Mouse (Mus musculus): ENCODE results near the gene Cd79a. TPM values are rescaled to one million over a fixed set of nuclear protein-coding genes. Genes with fewer than 3 reads are reported as not detected.

Gene Cd79a
- total and polyA plus RNA-seq, 3 experiments, result 51.8 to 422 (median 75.2) TPM

GRCm38 (mm10) chr7:24890281-24891216 is 6.6 kb upstream of the Cd79a start (continued):
- TF ChIP-seq MXI1 (IDR thresholded peaks at IDR 0.05; ENCODE audit: low read depth, low read length), result peak; percentile 68; the same call in 1 of the 2 replicates
- TF ChIP-seq NELFE (IDR thresholded peaks at IDR 0.05; ENCODE audit: low read depth, low read length), result peak; percentile 77

- Histone ChIP-seq H3K36me3 (replicated peaks in 1 of 2; ENCODE audit: control insufficient read depth in 1 of 2, insufficient read depth in 1 of 2, low read length in 1 of 2) (peaks cover 40 to 47% of the 10 kb centered on the region in 2 experiments), H3K4me2 (ENCODE audit: insufficient read depth, low read depth, poor library complexity, severe bottlenecking) (0 out of 2 replicates have a peak overlapping the region, but pooled peaks have one; percentile 7), H3K4me3 (replicated peaks in 1 of 3; ENCODE audit: low read depth in 2 of 3, low read length in 2 of 3, poor library complexity in 1 of 3) (no peak overlapping the region), H3K79me2 (replicated peaks; ENCODE audit: control insufficient read depth, extremely low read depth, insufficient read depth, poor library complexity, severe bottlenecking) (peaks cover 21% of the 10 kb centered on the region), H3K9ac (ENCODE audit: insufficient read depth, low read depth) (no peak overlapping the region), H3K4me1 (ENCODE audit: control insufficient read depth in 1 of 2, insufficient read depth in 2 of 2) (peaks cover 7 to 87% of the 10 kb centered on the region in 2 experiments), H3K9me3 (replicated peaks; ENCODE audit: low read length) (peaks cover 4% of the 10 kb centered on the region), H3K27me3 (replicated peaks) (no peaks in the 10 kb centered on the region), H3K27ac (ENCODE audit: insufficient read depth, low read depth) (peak overlapping the region; percentile 38)
- in situ Hi-C loops (cut with MboI; ENCODE audit: low pct_ligation_motif_present, low pct_unique_long_range_greater_than_20kb, low sequenced_read_pairs), result no loop called here
- dilution Hi-C loops (cut with MboI; ENCODE audit: extremely low pct_ligation_motif_present, extremely low pct_unique_long_range_greater_than_20kb, low sequenced_read_pairs), result no loop called here
- DNase-seq (ENCODE audit: extremely low read depth), result no peak
- TF ChIP-seq NRF1 (IDR thresholded peaks at IDR 0.05; ENCODE audit: low read depth, low read length) (no peak), ZMIZ1 (IDR thresholded peaks at IDR 0.05; ENCODE audit: low read depth, low read length) (peak; percentile 49), PAX5 (IDR thresholded peaks at IDR 0.05; ENCODE audit: low read length) (no peak), SMC3 (IDR thresholded peaks at IDR 0.05; ENCODE audit: low read depth, low read length) (peak; percentile 4; the same call in 1 of the 2 replicates), TBP (conservative IDR thresholded peaks at IDR 0.05; ENCODE audit: low read depth, low read length) (0 out of 2 replicates have a peak, but pooled peaks have one; percentile 19), BHLHE40 (IDR thresholded peaks at IDR 0.05; ENCODE audit: low read depth, low read length) (no peak), POLR2AphosphoS2 (IDR thresholded peaks at IDR 0.05; ENCODE audit: low read depth, low read length) (peak; percentile 54; the same call in 1 of the 2 replicates), MXI1 (IDR thresholded peaks at IDR 0.05; ENCODE audit: low read depth, low read length) (0 out of 2 replicates have a peak, but pooled peaks have one; percentile 46), CHD2 (IDR thresholded peaks at IDR 0.05; ENCODE audit: low read length) (peak; percentile 64), RCOR1 (conservative IDR thresholded peaks at IDR 0.05; ENCODE audit: low read depth, low read length) (peak; percentile 19; the same call in 1 of the 2 replicates), IRF4 (IDR thresholded peaks at IDR 0.05; ENCODE audit: low read depth, low read length) (no peak), CHD1 (IDR thresholded peaks at IDR 0.05; ENCODE audit: low read depth, low read length) (no peak), POLR2A (IDR thresholded peaks at IDR 0.05; ENCODE audit: low read depth, low read length) (peak; percentile 27), NELFE (IDR thresholded peaks at IDR 0.05; ENCODE audit: low read depth, low read length) (0 out of 2 replicates have a peak, but pooled peaks have one; percentile 7)
These were observed 5.7 kb upstream of the Cd79a start for GRCm38 (mm10) chr7:24891241-24892124.

All from CH12.LX (cell line).